Mouse (Mus musculus): ENCODE results near the gene Jmjd8.

The Jmjd8 gene

GRCm38 (mm10) chr17:25878611-25879180, 50.0 kb downstream of the Jmjd8 start:
- DNase-seq (ENCODE audit: low read depth), result no peak

- no peak for DNase-seq (ENCODE audit: low read depth)
Measured at GRCm38 (mm10) chr17:25879261-25879660, 50.6 kb downstream of the Jmjd8 start.

GRCm38 (mm10) chr17:25879750-25880149, 51.1 kb downstream of the Jmjd8 start:
- no peak for DNase-seq (ENCODE audit: low read depth)

GRCm38 (mm10) chr17:25880196-25880910, 51.7 kb downstream of the Jmjd8 start, which contains the start of gene Wfikkn1:
TSS of gene Wfikkn1 (minus strand) at chr17:25880858.
- no peak for DNase-seq (ENCODE audit: low read depth)

- no peak for DNase-seq (ENCODE audit: low read depth)
Measured at GRCm38 (mm10) chr17:25880913-25881641, 52.4 kb downstream of the Jmjd8 start.

Measured in c-Kit-positive CD71-positive TER-119-negative erythroid progenitor cells, embryonic 14.5 days (primary cell).